Mouse (Mus musculus) MEL (cell line): ENCODE results near the gene Nr0b2. TPM values are rescaled to one million over a fixed set of nuclear protein-coding genes. Genes with fewer than 3 reads are reported as not detected.
A peak's percentile ranks its signal among the peaks of the same experiment; 100 is the strongest.

Experiments
- DNase-seq: peaks from one replicate; pipeline ENCODE4 v3.0.0; 2011; ENCODE audit warnings: low read depth, low spot score
- H3K27ac ChIP-seq: 2 replicates; pipeline ENCODE4 v1.5.1; 2012; ENCODE audit warnings: low read depth, mild to moderate bottlenecking, control low read depth, low read length, moderate library complexity; ENCODE audit not compliant: control insufficient read depth
- H3K27me3 ChIP-seq, 2 experiments: fragments of 150-350 bp in 1 of 2; sonication (generic) in 1 of 2; 2 replicates each; pipeline ENCODE4 v1.6.1; 2012; ENCODE audit warnings: low read length in 2 of 2, mild to moderate bottlenecking in 2 of 2, improper control_type of control experiment in 1 of 2, moderate library complexity in 1 of 2; ENCODE audit not compliant: insufficient read depth in 2 of 2, control insufficient read depth in 1 of 2
- H3K36me3 ChIP-seq, 2 experiments: 2 replicates each; pipeline ENCODE4 v1.6.1; 2012 to 2014; ENCODE audit warnings: low read length in 2 of 2, improper control_type of control experiment in 1 of 2, inconsistent platforms in 1 of 2, mild to moderate bottlenecking in 1 of 2; ENCODE audit not compliant: insufficient read depth in 2 of 2, control insufficient read depth in 1 of 2
- H3K4me1 ChIP-seq, 2 experiments: fragments of 150-350 bp in 1 of 2; sonication (generic) in 1 of 2; 2 replicates each; pipeline ENCODE4 v1.6.1; 2012; ENCODE audit warnings: low read length in 2 of 2, improper control_type of control experiment in 1 of 2, mild to moderate bottlenecking in 1 of 2; ENCODE audit not compliant: insufficient read depth in 2 of 2, control insufficient read depth in 1 of 2
- H3K4me3 ChIP-seq, 2 experiments: fragments of 150-350 bp in 1 of 2; sonication (generic) in 1 of 2; 2 replicates each; pipeline ENCODE4 v1.5.1; 2012; ENCODE audit warnings: low read depth in 2 of 2, low read length in 2 of 2, mild to moderate bottlenecking in 2 of 2, moderate library complexity in 2 of 2, control low read depth in 1 of 2, improper control_type of control experiment in 1 of 2; ENCODE audit not compliant: control insufficient read depth in 1 of 2, insufficient read depth in 1 of 2
- H3K79me2 ChIP-seq: 2 replicates; pipeline ENCODE4 v1.6.1; 2012; ENCODE audit warnings: mild to moderate bottlenecking, low read length, moderate library complexity; ENCODE audit not compliant: control insufficient read depth, poor library complexity, insufficient read depth
- H3K9ac ChIP-seq: 2 replicates; pipeline ENCODE4 v1.6.1; 2012; ENCODE audit warnings: low read depth, mild to moderate bottlenecking, control low read depth, low read length, moderate library complexity; ENCODE audit not compliant: control insufficient read depth, poor library complexity, severe bottlenecking
- H3K9me3 ChIP-seq: fragments of 150-350 bp; sonication (generic); replicated peaks from 2 replicates; pipeline ENCODE4 v1.6.1; 2012; ENCODE audit warnings: mild to moderate bottlenecking, low read length, improper control_type of control experiment, moderate library complexity; ENCODE audit not compliant: insufficient read depth
- BHLHE40 ChIP-seq: IDR thresholded peaks from 2 replicates; pipeline ENCODE4 v1.6.1; 2012; ENCODE audit warnings: low read depth, mild to moderate bottlenecking, inconsistent platforms, low read length, improper control_type of control experiment, borderline replicate concordance
- EP300 ChIP-seq, 2 experiments: IDR thresholded peaks; 2 replicates each; pipeline ENCODE4 v1.6.1; 2011; ENCODE audit warnings: improper control_type of control experiment in 2 of 2, low read length in 2 of 2, low read depth in 1 of 2, mild to moderate bottlenecking in 1 of 2
- HCFC1 ChIP-seq: IDR thresholded peaks from 2 replicates; pipeline ENCODE4 v1.6.1; 2012; ENCODE audit warnings: low read depth, mild to moderate bottlenecking, inconsistent platforms, low read length, improper control_type of control experiment, moderate library complexity
- MAX ChIP-seq: IDR thresholded peaks from 2 replicates; pipeline ENCODE4 v1.6.1; 2011; ENCODE audit warnings: low read length, improper control_type of control experiment
- MEF2A ChIP-seq: IDR thresholded peaks from 2 replicates; pipeline ENCODE4 v1.6.1; 2014; ENCODE audit warnings: low read depth, mild to moderate bottlenecking, inconsistent platforms, low read length, improper control_type of control experiment; ENCODE audit not compliant: poor library complexity, insufficient replicate concordance, severe bottlenecking; ENCODE audit errors: extremely low read depth
- MXI1 ChIP-seq: IDR thresholded peaks from 2 replicates; pipeline ENCODE4 v1.6.1; 2011; ENCODE audit warnings: mild to moderate bottlenecking, low read depth, low read length, improper control_type of control experiment
- MYC ChIP-seq: IDR thresholded peaks from 2 replicates; pipeline ENCODE4 v1.6.1; 2011; ENCODE audit warnings: low read depth, mild to moderate bottlenecking, low read length, improper control_type of control experiment, moderate library complexity
- NRF1 ChIP-seq: IDR thresholded peaks from 2 replicates; pipeline ENCODE4 v1.6.1; 2014; ENCODE audit warnings: low read depth, mild to moderate bottlenecking, inconsistent platforms, low read length, improper control_type of control experiment, moderate library complexity; ENCODE audit not compliant: poor library complexity, insufficient read depth, severe bottlenecking
- SIN3A ChIP-seq: IDR thresholded peaks from 2 replicates; pipeline ENCODE4 v1.6.1; 2012; ENCODE audit warnings: low read length, improper control_type of control experiment, inconsistent platforms
- TAL1 ChIP-seq: IDR thresholded peaks from 2 replicates; pipeline ENCODE4 v1.6.1; 2012; ENCODE audit warnings: mild to moderate bottlenecking, inconsistent platforms, low read length, moderate library complexity, mixed read lengths
- USF1 ChIP-seq: IDR thresholded peaks from 2 replicates; pipeline ENCODE4 v1.6.1; 2014; ENCODE audit warnings: low read depth, mild to moderate bottlenecking, inconsistent platforms, low read length, improper control_type of control experiment, moderate library complexity
- USF2 ChIP-seq, 2 experiments: IDR thresholded peaks; 2 replicates each; pipeline ENCODE4 v1.6.1; 2011 to 2012; ENCODE audit warnings: improper control_type of control experiment in 2 of 2, low read length in 2 of 2, borderline replicate concordance in 1 of 2, inconsistent platforms in 1 of 2, low read depth in 1 of 2, mild to moderate bottlenecking in 1 of 2; ENCODE audit not compliant: insufficient read depth in 1 of 2
- ZC3H11A ChIP-seq: IDR thresholded peaks from 2 replicates; pipeline ENCODE4 v1.6.1; 2012; ENCODE audit warnings: low read depth, mild to moderate bottlenecking, inconsistent platforms, low read length, improper control_type of control experiment
- ZNF384 ChIP-seq: IDR thresholded peaks from 2 replicates; pipeline ENCODE4 v1.6.1; 2012; ENCODE audit warnings: low read depth, mild to moderate bottlenecking, inconsistent platforms, low read length, improper control_type of control experiment
- polyA plus RNA-seq, 2 experiments: library from polyadenylated mRNA; stranded (reverse) in 1 of 2; unstranded in 1 of 2; fragments of >175 nt in 1 of 2; fragments of >200 nt in 1 of 2; gene quantifications; 2 replicates each; pipeline versions ENCODE4 v1.2.1 to v1.2.4; 2012; ENCODE audit warnings: low replicate concordance in 2 of 2, low read depth in 1 of 2; ENCODE audit not compliant: insufficient read length in 2 of 2, insufficient read depth in 1 of 2, missing spikeins in 1 of 2
- total RNA-seq: library from RNA; depleted of rRNA; stranded (reverse); fragments of 300-350 nt; gene quantifications from 2 replicates; pipeline ENCODE4 v1.2.3, GENCODE M21; 2012; rRNA removed

The Nr0b2 gene
- total RNA-seq (not detected in 2 replicates), polyA plus RNA-seq (under 1 TPM in 1 of 2 experiments, not detected in 1; 0.10 TPM)

- Histone ChIP-seq H3K4me1 (peaks cover 3 to 8% of the 10 kb centered on the region in 2 experiments), H3K79me2 (no peaks in the 10 kb centered on the region), H3K27ac (no peak within 1 kb of the TSS), H3K4me3 (no peak within 1 kb of the TSS), H3K27me3 (peaks cover 5% of the 10 kb centered on the region in 2 experiments), H3K9ac (no peak within 1 kb of the TSS), H3K36me3 (peaks cover 0 to 4% of the 10 kb centered on the region in 2 experiments; a peak in 2 of 4 replicates), H3K9me3 (no peaks in the 10 kb centered on the region)
- DNase-seq, result peak; percentile 47
- TF ChIP-seq MAX, result peak; percentile 69
- TF ChIP-seq HCFC1, result no peak
- 0 out of 2 replicates have a peak, but pooled peaks have one; percentile 39 for TF ChIP-seq USF1
- no peak for TF ChIP-seq NRF1
- no peak for TF ChIP-seq EP300 (IDR thresholded peaks at IDR 0.05; ENCODE audit: low read depth in 1 of 2, low read length in 2 of 2)
- peak; percentile 92 for TF ChIP-seq MYC
- TF ChIP-seq ZNF384, result peak; percentile 60
- no peak for TF ChIP-seq ZC3H11A
- peak; percentile 23; the same call in 1 of the 2 replicates for TF ChIP-seq MXI1
Observed at GRCm38 (mm10) chr4:133552768-133553447, at the start of gene Nr0b2. Nr0b2 (plus strand) TSS chr4:133553376.

GRCm38 (mm10) chr4:133504300-133504699 lies 48.9 kb upstream of the Nr0b2 start:
- no peaks in the 10 kb centered on the region for H3K9me3 ChIP-seq
- H3K27me3 ChIP-seq, result no peaks in the 10 kb centered on the region

More at GRCm38 (mm10) chr4:133504300-133504699, 48.9 kb upstream of the Nr0b2 start:
- TF ChIP-seq MAX, result peak; percentile 93
- TF ChIP-seq SIN3A, result 0 out of 2 replicates have a peak, but pooled peaks have one; percentile 34
- TF ChIP-seq TAL1, result no peak
- peak; percentile 58; the same call in 1 of the 2 replicates for TF ChIP-seq USF1
- TF ChIP-seq MXI1, result peak; percentile 94
- TF ChIP-seq MEF2A, result no peak
- peak; percentile 83 for TF ChIP-seq MYC
- 0 out of 4 replicates have a peak, but pooled peaks of 1 of the 2 experiments have one; percentile 10 for TF ChIP-seq USF2 (IDR thresholded peaks at IDR 0.05; ENCODE audit: borderline replicate concordance in 1 of 2, insufficient read depth in 1 of 2, low read depth in 1 of 2, low read length in 2 of 2)
- TF ChIP-seq BHLHE40, result peak; percentile 49; the same call in 1 of the 2 replicates
- no peaks in the 10 kb centered on the region for H3K79me2 ChIP-seq
- H3K27ac ChIP-seq, result no peak overlapping the region; the same call in 1 of the 2 replicates
- peaks cover 0 to 32% of the 10 kb centered on the region in 2 experiments; a peak in 2 of 4 replicates for H3K36me3 ChIP-seq
- no peak overlapping the region for H3K4me3 ChIP-seq
- DNase-seq, result peak; percentile 36
- H3K4me1 ChIP-seq, result peaks cover 32 to 44% of the 10 kb centered on the region in 2 experiments
- H3K9ac ChIP-seq, result peak overlapping the region; percentile 21; the same call in 1 of the 2 replicates
